Mouse (Mus musculus) kidney, adult 2 months (tissue): ENCODE measurements around the gene Borcs5.

Experiments used
- CTCF ChIP-seq: fragments of 200-500 bp; conservative IDR thresholded peaks from 2 replicates; pipeline ENCODE4 v1.5.1; 2011; ENCODE audit warnings: low read depth, mild to moderate bottlenecking, control low read depth, low read length, moderate library complexity, mixed read lengths; ENCODE audit not compliant: insufficient read depth, insufficient read length
- POLR2A ChIP-seq: fragments of 200-500 bp; IDR thresholded peaks from one replicate; pipeline ENCODE4 v1.6.1; 2011; ENCODE audit warnings: low read depth, low read length, control low read depth

GRCm38 (mm10) chr6:134701211-134701602, 61.9 kb downstream of the Borcs5 start:
- no peak for TF ChIP-seq POLR2A
- no peak for TF ChIP-seq CTCF
